10 mouse cellular contexts compared by ENCODE assay signal in the genomic region with DNA sequence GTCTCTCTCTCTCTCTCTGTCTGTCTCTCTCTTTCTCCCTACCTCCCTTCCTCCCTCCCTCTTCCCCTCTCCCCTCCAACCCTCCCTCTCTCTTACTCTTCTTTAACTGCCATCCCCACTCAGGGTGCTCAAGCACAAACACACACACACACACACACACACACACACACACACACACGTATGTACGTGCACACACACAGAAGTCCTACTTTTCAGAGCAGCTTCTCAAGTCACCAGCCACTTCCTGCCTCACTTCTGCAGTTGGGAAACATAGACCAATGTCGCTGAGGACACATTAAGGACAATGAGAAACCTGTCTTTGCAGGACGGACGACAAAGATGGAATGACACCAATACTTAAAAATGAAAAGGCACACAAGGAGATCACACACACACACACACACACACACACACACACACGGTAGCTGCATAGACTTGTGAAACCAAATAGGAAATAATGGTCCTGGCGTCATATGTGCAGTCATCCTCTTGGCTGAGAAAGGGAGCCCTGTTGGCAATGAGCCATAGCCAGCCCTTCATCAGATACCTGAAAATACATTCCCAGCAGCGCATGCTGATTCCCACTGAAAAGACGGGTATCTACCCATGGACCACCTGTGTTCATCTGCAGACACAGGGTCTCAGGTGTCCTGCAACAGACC. TPM values are rescaled to one million over a fixed set of nuclear protein-coding genes. Genes with fewer than 3 reads are reported as not detected.
DNase-seq lines count a peak whose midpoint lies in the region; ATAC-seq and TF ChIP-seq lines count a peak whose summit lies in the region.
"Had no signal": no experiment of that assay in that cellular context is flagged by ENCODE, and none has a peak within 500 bp of the region (broad histone marks: within the 10 kb centered on the region; RNA-seq: fewer than 3 reads in every experiment).

No protein-coding gene starts in this region.

- no peak overlapping the region for H3K27ac ChIP-seq in intestine, embryonic 15.5 days
- no peak overlapping the region for H3K27ac ChIP-seq in intestine, postnatal 0 days (ENCODE audit: low read depth, low read length)
- no peak overlapping the region for H3K27ac ChIP-seq in forebrain, embryonic 14.5 days (ENCODE audit: low read depth, low read length)
- H3K27ac ChIP-seq in neural tube, embryonic 13.5 days (replicated peaks) = no peak overlapping the region
- H3K27ac ChIP-seq: stomach, embryonic 15.5 days had no signal

- peak; percentile 78 for DNase-seq in brain, adult 2 months (ENCODE audit: low read depth, low spot score)
- no peak for DNase-seq in forebrain, embryonic 14.5 days (ENCODE audit: low spot score)
- no peak for DNase-seq in frontal cortex, postnatal 14 days (ENCODE audit: low spot score in 2 of 2)
- DNase-seq in retina, embryonic 14.5 days (ENCODE audit: low spot score) = no peak
- DNase-seq: gastrocnemius, postnatal 10 days; lung, adult 2 months had no signal

- H3K27me3 ChIP-seq in intestine, embryonic 15.5 days (replicated peaks) = peaks cover 18% of the 10 kb centered on the region
- H3K27me3 ChIP-seq in intestine, postnatal 0 days (replicated peaks; ENCODE audit: control insufficient read depth, insufficient read depth, low read length) = peaks cover 25% of the 10 kb centered on the region; the same call in 1 of the 2 replicates
- 0 out of 2 replicates have a peak, but pooled peaks cover 7% of the 10 kb centered on the region for H3K27me3 ChIP-seq in forebrain, embryonic 14.5 days (replicated peaks; ENCODE audit: control insufficient read depth, insufficient read depth, low read length)
- H3K27me3 ChIP-seq in neural tube, embryonic 13.5 days = peaks cover 18% of the 10 kb centered on the region

- no peak overlapping the region for H3K9ac ChIP-seq in intestine, embryonic 15.5 days
- no peak overlapping the region for H3K9ac ChIP-seq in intestine, postnatal 0 days (ENCODE audit: low read depth, low read length)
- no peak overlapping the region for H3K9ac ChIP-seq in forebrain, embryonic 14.5 days (ENCODE audit: low read length)
- peak overlapping the region; percentile 49; the same call in 1 of the 2 replicates for H3K9ac ChIP-seq in neural tube, embryonic 13.5 days
- H3K9ac ChIP-seq: stomach, embryonic 15.5 days had no signal

- 81% methylated on average over 9 of the region's 9 CpGs for WGBS in intestine, embryonic 15.5 days
- WGBS in intestine, postnatal 0 days = 76% methylated on average over 9 of the region's 9 CpGs
- 81% methylated on average over 9 of the region's 9 CpGs for WGBS in forebrain, embryonic 14.5 days
- 84% methylated on average over 9 of the region's 9 CpGs for WGBS in neural tube, embryonic 13.5 days

- 0 out of 2 replicates have a peak overlapping the region, but pooled peaks have one; percentile 1 for H3K4me2 ChIP-seq in intestine, embryonic 15.5 days (replicated peaks)
- H3K4me2 ChIP-seq in intestine, postnatal 0 days (replicated peaks; ENCODE audit: low read depth) = no peak overlapping the region
- H3K4me2 ChIP-seq in forebrain, embryonic 14.5 days (ENCODE audit: low read length) = peak overlapping the region; percentile 87
- peak overlapping the region; percentile 76 for H3K4me2 ChIP-seq in neural tube, embryonic 13.5 days
- H3K4me2 ChIP-seq: stomach, embryonic 15.5 days had no signal

- no peak overlapping the region for H3K4me3 ChIP-seq in intestine, embryonic 15.5 days (replicated peaks)
- no peak overlapping the region for H3K4me3 ChIP-seq in intestine, postnatal 0 days (ENCODE audit: low read depth, low read length)
- 0 out of 2 replicates have a peak overlapping the region, but pooled peaks have one; percentile 70 for H3K4me3 ChIP-seq in forebrain, embryonic 14.5 days (ENCODE audit: low read depth, low read length)
- peak overlapping the region; percentile 79 for H3K4me3 ChIP-seq in neural tube, embryonic 13.5 days
- H3K4me3 ChIP-seq: stomach, embryonic 15.5 days had no signal

- no peak for ATAC-seq in intestine, embryonic 15.5 days
- ATAC-seq in intestine, postnatal 0 days = no peak
- ATAC-seq in forebrain, embryonic 14.5 days = no peak
- ATAC-seq in neural tube, embryonic 13.5 days (ENCODE audit: low read depth) = no peak

- H3K4me1 ChIP-seq in intestine, embryonic 15.5 days (replicated peaks) = peaks cover 9% of the 10 kb centered on the region
- peaks cover 5% of the 10 kb centered on the region; the same call in 1 of the 2 replicates for H3K4me1 ChIP-seq in intestine, postnatal 0 days (replicated peaks; ENCODE audit: control insufficient read depth, insufficient read depth, low read length)
- no peaks in the 10 kb centered on the region for H3K4me1 ChIP-seq in forebrain, embryonic 14.5 days (ENCODE audit: control insufficient read depth, insufficient read depth, low read length)
- peaks cover 53% of the 10 kb centered on the region for H3K4me1 ChIP-seq in neural tube, embryonic 13.5 days (replicated peaks)

- no peaks in the 10 kb centered on the region for H3K9me3 ChIP-seq in intestine, embryonic 15.5 days
- H3K9me3 ChIP-seq in intestine, postnatal 0 days (ENCODE audit: control insufficient read depth) = no peaks in the 10 kb centered on the region
- H3K9me3 ChIP-seq in forebrain, embryonic 14.5 days (replicated peaks; ENCODE audit: control insufficient read depth, low read length) = no peaks in the 10 kb centered on the region
- H3K9me3 ChIP-seq in neural tube, embryonic 13.5 days = no peaks in the 10 kb centered on the region
- H3K9me3 ChIP-seq: stomach, embryonic 15.5 days had no signal

- H3K36me3 ChIP-seq in intestine, embryonic 15.5 days = no peaks in the 10 kb centered on the region
- no peaks in the 10 kb centered on the region for H3K36me3 ChIP-seq in intestine, postnatal 0 days (ENCODE audit: control insufficient read depth, insufficient read depth)
- H3K36me3 ChIP-seq in forebrain, embryonic 14.5 days (ENCODE audit: control insufficient read depth, insufficient read depth, low read length) = no peaks in the 10 kb centered on the region
- no peaks in the 10 kb centered on the region for H3K36me3 ChIP-seq in neural tube, embryonic 13.5 days
- H3K36me3 ChIP-seq: stomach, embryonic 15.5 days had no signal

- no peak for TF ChIP-seq CTCF in intestine, postnatal 0 days (IDR thresholded peaks at IDR 0.05; ENCODE audit: low read depth)

RNA-seq across cellular contexts. Expression of a gene that starts 3.1 kb away (rescaled TPM):
- polyA plus RNA-seq in intestine, embryonic 15.5 days (2015; fragmentation: Nextera tagmentation; extraction: Ambion mirVana) = 7.3 and 8.1 TPM in 2 replicates
- polyA plus RNA-seq in intestine, postnatal 0 days (2015; fragmentation: Nextera tagmentation; extraction: Ambion mirVana) = 7.4 and 8.1 TPM in 2 replicates
- polyA plus RNA-seq in forebrain, embryonic 14.5 days (2014; fragmentation: Nextera tagmentation; extraction: Ambion mirVana) = 12.4 and 14.0 TPM in 2 replicates
- 28.6 and 31.8 TPM in 2 replicates for polyA plus RNA-seq in neural tube, embryonic 13.5 days (2015; fragmentation: Nextera tagmentation; extraction: Ambion mirVana)

Comparison
In these comparisons a context has a peak if more than half of its experiments do, and no peak if none do; other contexts are left out.
1. H3K4me3 ChIP-seq: peak in forebrain, embryonic 14.5 days (single experiment) and neural tube, embryonic 13.5 days (single experiment); none in intestine, embryonic 15.5 days (single experiment) and intestine, postnatal 0 days (single experiment).